Mouse (Mus musculus) urinary bladder, postnatal 14 days (tissue): ENCODE data around the gene Hook2.

ENCODE experiments used
- DNase-seq: peaks from one replicate; pipeline ENCODE4 v3.0.0; 2021; ENCODE audit warnings: low spot score

The Hook2 gene

DNA sequence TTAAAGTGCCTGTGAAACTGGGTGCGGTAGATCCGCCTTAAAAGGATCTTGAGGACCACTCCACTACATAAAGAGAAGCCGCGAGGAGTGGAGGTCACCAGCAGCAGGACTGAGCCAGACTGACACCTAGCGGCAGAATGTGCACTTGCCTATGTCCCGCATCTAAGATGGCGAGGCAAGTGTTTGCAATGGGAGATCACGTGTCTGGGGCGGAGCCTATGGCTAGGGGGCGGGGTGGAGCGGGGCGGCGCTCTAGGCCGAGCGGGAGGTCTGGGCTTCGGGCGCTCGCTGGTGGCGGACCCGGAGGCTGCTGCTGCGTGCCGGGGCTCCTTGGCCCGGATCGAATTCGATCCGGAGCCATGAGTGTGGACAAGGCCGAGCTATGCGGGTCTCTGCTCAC lies at the start of gene Hook2:
Hook2 (plus strand) TSS at position 255 of the 400 bp plus-strand sequence.
- DNase-seq = peak; percentile 98

DNA sequence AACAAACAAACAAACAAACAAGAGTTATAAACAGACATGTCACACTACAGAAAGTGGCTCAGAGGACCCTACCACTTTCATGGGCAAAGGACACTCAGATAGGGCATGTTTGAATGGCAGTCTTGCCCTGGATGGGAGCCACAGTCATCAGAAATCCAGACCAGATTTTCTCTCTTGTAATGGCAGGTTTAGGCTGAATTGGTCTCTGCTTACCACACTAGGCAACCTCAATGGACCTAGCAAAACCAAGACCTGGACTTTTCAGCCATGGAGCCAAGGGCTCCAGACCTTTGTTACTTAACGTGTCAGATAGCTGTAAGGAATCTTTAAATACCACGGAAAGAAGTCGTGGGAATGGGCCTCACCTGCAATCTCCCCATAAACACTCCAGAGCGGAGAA lies 46.7 kb upstream of the Hook2 start:
- no peak for DNase-seq

DNA sequence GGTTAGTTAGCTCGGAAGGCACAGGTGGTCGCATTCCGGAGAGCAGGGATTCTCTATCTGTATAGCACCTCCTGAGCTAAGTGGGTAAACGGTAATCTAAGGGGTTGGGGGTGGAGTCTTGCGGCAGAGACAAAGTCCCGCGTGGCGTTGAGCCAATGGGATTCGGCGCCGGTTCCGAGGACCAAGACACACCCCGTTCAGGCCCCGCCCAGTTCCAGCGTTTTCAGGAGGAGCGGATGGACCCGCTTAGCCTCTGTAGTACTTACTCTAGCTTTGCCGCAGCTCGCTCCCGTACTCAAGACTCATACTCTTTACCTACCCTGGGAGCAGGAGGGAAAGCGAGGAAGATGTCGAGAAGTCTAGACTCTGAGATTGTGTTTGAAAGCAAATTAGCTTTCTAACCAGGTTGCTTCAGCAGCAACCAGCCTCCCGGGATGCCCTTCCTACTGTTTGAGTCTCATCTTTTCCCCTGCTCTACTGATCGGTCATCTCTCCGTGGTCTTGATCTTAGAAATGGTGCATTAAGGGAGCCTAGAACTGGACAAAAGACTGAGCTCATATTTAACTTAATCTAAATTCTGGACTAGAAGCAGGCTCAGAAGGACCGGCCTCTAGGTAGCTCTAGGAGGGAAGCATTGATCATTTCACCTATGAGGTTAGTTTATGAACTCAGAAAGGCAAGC lies 45.8 kb upstream of the Hook2 start:
- no peak for DNase-seq

DNA sequence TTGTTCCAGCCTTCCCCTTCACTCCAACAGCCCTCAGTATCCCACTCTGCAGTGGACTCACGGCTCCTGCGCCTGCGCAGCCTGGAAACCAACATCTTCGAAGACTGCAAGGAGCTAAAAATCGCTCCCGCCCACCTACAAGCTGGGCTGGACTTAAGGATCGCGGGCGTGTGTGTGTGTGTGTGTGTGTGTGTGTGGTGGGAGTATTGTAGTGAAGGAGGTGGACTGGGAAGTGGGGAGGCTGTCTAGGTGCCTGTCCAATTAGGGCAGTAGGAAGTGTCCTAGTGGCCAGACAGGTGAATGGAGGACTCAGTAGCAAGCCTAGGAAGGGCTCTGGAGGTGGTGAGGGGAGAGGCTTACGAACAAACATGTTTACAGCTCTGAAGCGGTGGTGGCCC lies 45.2 kb upstream of the Hook2 start:
- no peak for DNase-seq

DNA sequence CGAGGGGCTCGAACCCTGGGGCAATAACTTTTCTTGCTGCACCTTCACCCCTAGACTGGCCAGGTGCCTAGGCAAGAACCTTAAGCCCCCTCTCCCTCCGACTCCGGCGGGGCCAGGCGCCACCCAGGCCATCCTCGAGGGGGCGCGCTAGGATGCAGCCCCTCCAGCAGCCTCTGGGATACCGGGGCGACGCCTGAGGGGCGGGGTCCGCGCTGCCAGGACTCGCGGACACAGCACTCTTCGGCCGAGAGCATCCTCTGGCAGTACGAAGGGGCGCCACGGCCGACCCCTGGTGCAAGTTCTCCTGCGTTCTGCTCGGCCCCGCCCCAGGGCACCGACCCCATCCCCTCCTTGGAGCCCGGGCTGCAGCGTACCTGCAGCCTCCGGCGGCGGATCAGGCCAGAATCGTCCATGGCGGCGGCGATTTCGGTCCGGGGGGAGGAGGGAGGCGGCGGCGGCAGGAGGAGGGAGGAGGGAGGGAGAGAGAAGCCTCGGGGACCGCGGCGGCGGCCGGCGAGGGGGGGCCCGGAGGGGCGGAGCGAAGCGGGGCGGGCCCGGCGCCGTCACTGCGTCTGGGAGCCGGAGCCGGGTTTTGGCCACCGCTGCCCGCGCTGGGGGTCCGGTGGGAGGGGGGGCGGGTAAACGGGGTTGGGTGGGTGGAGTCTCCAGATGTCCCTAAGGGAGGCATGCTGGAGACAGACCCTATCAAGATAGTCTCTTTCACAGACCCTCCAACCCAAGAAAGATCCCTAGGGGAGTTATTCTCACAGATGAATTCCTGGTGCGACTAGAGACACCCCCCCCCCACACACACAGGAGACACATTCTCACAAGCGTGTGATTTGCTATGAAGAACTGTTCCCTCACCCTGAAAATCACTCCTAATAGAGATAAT lies 44.5 kb upstream of the Hook2 start:
- no peak for DNase-seq

DNA sequence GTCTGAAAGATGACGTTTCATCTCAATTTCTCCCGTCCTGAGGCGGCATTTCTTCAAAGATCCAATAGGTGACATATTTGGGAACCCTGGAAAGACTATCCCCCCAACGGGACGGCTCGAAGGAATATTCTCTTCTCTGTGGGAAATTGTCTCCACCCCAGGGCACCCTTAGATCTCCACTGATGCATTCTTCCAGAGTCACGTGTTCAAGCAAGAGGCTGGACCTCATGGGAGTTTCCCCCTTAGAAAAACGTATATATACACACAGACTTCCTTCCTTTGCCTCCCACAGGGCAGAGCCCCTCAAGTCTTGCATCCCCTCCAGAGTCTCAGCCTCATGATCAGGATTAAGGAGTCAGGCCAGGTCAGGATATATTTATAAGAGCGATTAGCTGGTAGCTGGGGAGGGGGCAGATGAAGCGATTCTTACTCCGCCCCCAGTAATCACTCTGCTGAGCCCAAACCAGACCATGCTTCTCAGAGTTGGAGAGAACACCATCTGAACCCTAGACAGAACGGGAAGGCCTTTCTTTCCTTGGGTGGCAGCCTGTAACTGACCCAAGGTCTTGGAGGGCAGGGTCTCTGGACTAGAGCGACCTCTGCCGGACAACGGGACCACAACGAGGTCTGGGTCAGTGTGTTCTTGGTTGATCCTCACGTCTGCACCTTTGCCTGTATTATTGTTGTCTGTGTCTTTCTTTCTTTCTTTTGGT lies 43.7 kb upstream of the Hook2 start, which contains the start of gene Rtbdn:
Rtbdn (plus strand) TSS at position 464 of the 713 bp plus-strand sequence.
- no peak for DNase-seq

DNA sequence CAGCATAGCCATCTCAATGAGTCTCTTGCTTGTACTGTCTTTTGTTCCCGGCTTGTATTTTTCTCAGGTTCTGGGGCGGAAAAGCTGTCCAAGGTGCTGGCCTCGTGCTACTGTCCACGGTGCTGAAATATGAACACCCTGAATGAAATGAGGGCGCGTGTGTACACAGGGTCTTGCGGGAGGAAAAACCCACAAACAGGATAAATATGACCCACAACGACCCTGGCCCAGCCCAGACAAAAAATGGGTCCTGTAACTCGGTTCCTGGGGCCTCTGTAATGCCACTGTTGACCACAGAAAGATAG lies 43.2 kb upstream of the Hook2 start:
- DNase-seq = no peak

DNA sequence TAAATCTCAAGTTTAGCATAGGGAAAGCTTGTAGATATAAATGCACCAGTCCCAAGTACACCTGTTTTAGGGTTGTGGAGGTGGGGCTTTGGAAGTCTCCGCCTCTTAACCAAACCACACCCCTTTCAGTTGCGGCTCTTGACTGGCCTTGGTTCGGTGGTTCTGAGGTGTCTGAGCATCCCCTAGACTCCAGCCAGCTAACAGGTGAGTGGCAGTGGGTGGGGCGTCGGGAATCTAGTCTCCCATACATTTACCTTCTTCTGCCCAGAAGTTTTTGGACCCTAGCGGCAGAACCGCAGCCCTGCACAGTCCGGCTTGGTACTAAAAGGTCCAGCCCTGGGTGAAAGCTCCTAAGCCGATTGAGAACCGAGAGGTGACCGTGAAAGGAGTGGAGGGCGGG lies 40.6 kb upstream of the Hook2 start:
- no peak for DNase-seq

DNA sequence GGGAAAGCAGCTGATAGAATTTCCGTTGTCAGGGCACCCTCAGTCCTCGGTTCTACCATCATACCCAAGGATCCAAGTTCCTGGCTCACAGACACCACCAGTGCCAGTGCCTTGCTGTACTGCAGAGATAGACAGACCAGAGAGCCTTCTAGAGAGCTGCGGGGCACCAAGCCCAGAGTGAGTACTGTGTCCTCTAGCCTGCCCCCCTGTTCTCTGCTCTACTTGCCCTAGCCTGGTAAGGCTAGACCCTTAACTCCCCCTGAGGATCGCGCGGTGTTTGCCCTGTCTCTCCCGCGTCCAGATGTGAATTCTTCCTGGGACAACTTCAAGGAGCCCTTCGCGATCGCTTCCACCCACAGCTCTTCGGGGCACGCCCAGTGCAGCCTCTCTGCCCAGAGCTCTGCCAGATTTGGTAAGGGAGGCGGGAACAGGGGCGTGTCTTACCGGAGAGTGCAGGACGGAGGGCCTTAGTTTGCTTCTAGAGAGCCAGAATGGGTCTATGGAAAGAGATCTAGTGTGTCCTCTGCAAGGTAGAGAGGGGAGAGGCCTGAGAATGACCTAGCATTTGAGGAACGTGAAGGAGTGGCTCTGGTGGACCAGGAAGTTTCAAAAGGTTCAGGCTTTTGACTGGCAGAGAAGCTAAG lies 37.7 kb upstream of the Hook2 start:
- peak; percentile 63 for DNase-seq

DNA sequence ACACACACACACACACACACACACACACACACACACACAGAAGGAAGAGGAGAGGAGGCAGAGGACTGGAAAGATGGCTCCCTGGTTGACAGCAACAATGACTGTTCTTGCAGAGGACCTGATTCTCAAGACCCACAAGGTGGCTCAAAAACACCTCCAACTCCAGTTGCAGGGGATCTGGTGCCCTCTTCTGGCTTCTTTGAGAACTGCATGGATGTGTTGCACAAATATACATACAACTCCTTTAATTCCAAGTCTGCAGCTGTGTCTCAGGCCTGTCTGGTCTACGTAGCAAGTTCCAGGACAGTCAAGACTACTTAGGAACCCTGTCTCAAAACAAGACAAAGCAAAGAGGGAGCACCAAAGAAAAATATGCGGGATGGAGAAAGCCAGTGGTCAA lies 33.6 kb upstream of the Hook2 start:
- peak; percentile 76 for DNase-seq

DNA sequence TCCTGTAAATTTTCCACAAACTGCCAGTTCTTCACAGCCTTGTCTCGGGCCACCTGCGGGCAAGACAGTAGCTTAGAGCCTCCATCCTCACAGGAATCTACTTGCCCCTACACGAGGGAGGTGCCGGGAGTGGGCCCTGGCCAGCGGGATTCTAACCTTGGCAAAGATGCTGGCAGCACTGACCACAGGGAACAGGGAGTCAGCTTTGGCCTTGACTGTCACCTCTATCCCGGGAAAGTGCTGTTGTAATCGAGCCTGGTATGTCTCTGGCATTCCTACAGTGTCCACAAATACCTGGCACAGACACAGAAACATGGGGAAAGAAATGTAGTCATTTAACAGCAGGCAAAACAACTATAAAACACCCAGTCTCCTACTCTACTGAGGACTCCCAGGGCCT lies 30.6 kb upstream of the Hook2 start:
- DNase-seq = no peak

DNA sequence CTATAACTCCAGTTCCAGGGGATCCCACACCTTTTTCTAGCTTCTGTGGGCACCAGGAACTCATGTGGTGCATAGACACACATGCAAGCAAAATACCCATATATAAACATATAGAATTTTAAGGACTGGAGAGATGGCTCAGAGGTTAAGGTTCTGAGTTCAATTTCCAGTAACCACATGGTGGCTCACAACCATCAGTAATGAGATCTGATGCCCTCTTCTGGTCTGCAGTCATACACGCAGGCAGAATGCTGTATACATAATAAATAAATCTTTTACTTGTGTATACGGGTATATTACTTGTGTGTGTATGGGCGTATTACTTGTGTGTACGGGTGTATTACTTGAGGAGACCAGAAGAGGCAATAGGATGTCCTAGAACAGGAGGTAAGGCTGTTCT lies 26.5 kb upstream of the Hook2 start:
- no peak for DNase-seq

DNA sequence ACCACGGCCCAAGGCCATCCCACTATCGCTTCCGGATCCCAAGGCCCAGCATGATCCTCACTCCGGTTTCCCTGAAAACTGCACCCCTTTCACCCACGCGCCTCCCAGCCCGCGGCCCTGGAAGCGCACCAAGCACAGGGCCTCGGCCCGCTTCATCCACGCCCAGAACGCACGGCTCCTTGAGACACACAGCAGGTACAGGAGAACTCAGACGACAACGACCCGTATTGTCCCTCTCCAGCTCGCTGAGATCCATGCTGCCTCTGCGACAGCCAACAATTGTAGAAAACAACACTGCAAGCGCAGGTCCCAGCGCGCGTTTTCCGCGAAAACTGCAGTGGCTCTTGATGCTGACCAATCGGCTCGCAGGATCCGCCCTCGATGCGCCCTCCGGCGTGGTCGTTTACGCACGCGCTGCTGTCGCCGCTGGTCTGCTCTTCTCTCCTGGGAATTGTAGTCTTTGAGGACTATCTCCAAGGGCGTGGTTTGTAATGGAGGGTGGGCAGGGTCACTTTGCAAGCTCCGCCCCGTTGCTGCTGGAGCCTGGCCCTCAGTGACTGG lies 24.6 kb upstream of the Hook2 start:
- peak; percentile 95 for DNase-seq

DNA sequence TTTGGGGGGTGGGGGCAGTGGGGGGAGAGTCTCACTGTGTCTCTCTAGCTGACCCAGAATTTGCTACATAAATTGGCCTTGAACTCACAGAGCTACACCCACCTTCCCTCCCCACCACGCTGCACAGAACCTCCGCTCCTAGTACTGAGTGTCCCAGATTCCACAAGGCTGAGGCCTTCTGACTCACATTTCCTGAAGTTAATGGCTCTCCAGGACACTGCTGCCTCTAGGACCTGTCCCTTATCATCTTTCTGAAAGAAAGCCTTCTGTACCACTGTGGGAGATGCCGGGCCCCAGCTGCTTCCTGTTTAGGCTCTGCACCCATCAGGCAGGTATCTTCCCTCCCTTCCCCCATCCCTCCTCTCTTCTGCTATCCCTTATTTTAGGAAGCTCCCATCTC lies 23.8 kb upstream of the Hook2 start:
- no peak for DNase-seq

DNA sequence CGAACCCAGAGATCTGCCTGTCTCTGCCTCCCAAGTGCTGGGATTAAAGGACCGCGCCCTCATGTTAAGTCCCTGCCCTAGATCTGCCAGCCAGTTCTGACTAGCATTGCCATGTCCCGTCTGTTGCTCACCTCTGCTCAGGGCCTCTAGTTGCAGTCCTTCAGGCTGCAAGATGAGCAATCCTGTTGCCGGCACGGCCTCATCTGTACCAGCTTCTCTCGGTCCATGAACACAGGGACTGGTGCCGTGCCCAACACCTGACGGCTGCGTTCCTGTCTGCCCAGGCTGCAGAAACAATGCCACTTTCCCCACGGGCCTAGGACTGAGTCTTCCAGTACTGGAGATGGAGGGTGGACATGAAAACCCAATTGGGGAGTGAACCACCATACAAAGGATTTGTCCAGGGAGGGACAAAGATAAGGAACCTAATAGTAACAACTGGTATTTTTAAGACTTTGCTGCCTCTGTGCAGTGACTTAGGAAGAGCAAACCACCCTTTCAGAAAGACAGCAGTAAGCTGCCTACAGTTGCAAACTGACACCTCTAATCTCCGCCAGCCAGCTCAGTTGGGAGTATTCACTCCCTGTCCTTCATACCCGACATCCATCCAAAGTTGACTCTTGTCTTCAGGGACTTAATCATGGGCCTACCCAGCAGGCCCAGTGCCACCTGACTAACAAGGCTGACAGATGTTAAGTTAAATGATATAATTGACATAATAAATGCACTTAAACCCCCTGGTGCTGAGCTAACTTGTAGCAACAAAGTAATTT lies 22.7 kb upstream of the Hook2 start:
- no peak for DNase-seq

DNA sequence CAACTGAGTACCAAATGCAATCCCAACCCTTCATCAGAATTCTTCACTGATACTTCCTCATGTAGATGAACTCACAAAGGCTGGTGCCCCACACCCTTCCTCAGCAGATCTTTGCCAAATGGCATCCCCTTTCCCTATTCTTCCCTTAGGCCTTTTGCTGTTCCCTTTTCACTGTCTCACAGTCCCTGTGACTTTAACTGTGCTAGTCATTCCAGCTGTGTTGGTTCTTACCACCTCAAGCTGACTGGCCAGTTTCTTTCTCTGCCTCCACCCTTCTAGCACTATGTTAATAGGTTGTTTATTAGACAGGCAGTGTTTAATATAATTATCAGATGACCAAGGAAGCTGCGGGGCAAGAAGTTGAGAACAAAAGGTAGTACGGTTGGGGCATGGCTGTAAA lies 21.8 kb upstream of the Hook2 start:
- DNase-seq = no peak

DNA sequence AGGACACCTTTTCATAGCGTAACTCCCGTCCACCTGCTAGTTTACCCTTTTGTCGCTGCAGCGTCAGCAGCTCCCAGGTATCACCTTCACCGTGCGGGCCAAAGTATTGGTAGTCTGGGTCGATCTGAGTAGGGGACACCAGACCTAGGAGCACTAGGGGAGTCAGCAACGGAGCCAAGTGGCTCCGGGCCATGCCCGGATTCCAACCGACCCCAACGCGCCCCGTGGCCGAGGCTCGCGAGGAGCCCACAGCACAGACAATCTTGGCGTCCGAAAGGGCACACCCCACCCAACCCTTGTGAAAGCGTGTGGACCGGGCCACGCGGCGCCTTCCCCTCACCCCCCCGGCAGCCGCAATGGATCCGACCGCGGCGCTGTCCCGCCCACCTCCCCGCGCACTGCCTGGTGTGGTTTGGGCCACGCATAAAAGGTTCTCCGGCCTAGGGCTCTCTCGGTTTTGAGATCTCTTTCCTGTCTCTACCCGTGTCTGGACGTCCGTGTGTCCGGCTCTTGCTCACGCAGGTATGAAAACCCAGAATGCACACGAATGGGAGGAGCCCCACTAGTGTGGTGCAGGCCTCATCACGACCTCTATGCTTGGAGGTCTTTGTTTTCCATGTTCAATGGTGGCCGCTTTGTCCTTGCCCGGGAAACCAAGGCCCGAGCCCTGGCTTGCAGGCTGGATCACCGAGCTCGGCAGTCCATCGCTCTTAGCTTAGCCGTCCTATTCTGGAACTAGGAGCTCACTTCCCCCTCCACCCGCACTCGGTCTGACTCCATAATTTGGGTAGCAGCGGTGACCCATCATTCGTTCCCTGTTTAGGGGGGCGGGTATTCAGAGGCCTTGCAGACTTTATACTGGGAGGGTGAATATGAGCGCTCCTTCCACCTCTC lies 20.9 kb upstream of the Hook2 start, which contains the start of the genes Gm49661, Prdx2 and Rnaseh2a:
Gm49661 (minus strand) TSS at position 193 of the 894 bp plus-strand sequence.
Prdx2 (plus strand) TSS at position 347 of the 894 bp plus-strand sequence.
Rnaseh2a (minus strand) TSS at position 527 of the 894 bp plus-strand sequence.
- peak; percentile 80 for DNase-seq

DNA sequence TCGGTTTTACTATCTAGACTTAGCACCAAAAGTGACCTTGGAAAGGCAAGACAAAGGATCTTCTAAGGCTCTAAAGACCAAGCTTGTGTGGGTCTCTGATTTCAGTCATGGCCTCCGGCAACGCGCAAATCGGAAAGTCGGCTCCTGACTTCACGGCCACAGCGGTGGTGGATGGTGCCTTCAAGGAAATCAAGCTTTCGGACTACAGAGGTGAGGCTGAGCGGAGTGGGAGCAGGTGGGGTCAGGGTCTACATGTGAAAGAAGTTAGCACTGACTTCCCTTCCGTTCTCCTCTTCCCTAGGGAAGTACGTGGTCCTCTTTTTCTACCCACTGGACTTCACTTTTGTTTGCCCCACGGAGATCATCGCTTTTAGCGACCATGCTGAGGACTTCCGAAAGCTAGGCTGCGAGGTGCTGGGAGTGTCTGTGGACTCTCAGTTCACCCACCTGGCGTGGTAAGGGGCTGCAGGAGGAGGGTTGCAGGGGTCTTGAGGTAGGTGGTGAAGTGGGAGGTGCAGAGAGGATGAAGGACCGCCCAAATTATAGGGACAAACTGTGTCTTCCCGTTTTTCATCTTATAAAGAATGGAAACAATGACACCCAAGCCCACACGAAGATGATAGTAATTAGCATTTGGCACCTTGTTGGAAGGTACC lies 20.1 kb upstream of the Hook2 start:
- DNase-seq = no peak

DNA sequence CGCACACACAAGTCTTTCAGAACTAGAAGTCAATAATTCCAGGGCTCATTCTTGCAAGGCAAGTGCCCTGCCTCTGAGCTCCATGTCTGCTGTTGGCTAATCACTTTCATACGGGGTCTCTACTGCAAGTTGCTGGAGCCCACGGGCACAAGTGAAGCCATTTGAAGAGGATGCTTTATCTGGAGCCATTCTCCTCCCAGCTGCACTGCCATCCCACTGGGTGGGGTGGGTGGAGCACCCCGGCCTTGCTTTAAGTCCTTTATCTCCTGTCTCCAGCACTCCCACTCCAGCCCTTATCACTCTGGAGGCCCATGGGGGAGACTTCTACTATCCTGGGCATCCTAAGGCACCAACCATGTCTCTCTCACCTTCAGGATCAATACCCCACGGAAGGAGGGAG lies 19.5 kb upstream of the Hook2 start:
- no peak for DNase-seq
